Mouse (Mus musculus) kidney, embryonic 15.5 days (tissue): ENCODE data around the gene Hexb. TPM values are rescaled to one million over a fixed set of nuclear protein-coding genes. Genes with fewer than 3 reads are reported as not detected.

Experiments
- ATAC-seq: fragments of 200-750 bp; cut with Nextera tagmentation; replicated peaks from 2 replicates; pipeline ENCODE4 v1.8.0; 2017; ENCODE audit warnings: moderate TSS enrichment; ENCODE audit not compliant: low FRiP score
- H3K27ac ChIP-seq: fragments of 300-500 bp; sonication (generic); 2 replicates; pipeline ENCODE4 v1.5.1; 2015; ENCODE audit warnings: mild to moderate bottlenecking, inconsistent platforms
- H3K27me3 ChIP-seq: fragments of 300-500 bp; sonication (generic); 2 replicates; pipeline ENCODE4 v1.6.1; 2015; ENCODE audit warnings: inconsistent platforms
- H3K36me3 ChIP-seq: fragments of 300-500 bp; sonication (generic); 2 replicates; pipeline ENCODE4 v1.6.1; 2015; ENCODE audit warnings: inconsistent platforms
- H3K4me1 ChIP-seq: fragments of 300-500 bp; sonication (generic); 2 replicates; pipeline ENCODE4 v1.6.1; 2015; ENCODE audit warnings: inconsistent platforms
- H3K4me2 ChIP-seq: fragments of 300-500 bp; sonication (generic); 2 replicates; pipeline ENCODE4 v1.6.1; 2015; ENCODE audit warnings: moderate library complexity, mild to moderate bottlenecking, inconsistent platforms
- H3K4me3 ChIP-seq: fragments of 300-500 bp; sonication (generic); replicated peaks from 2 replicates; pipeline ENCODE4 v1.5.1; 2015; ENCODE audit warnings: mild to moderate bottlenecking, inconsistent platforms
- H3K9ac ChIP-seq: fragments of 300-500 bp; sonication (generic); 2 replicates; pipeline ENCODE4 v1.6.1; 2015; ENCODE audit warnings: mild to moderate bottlenecking, inconsistent platforms
- H3K9me3 ChIP-seq: fragments of 300-500 bp; sonication (generic); replicated peaks from 2 replicates; pipeline ENCODE4 v1.6.1; 2016; ENCODE audit warnings: inconsistent platforms
- WGBS: fragments of 180-500 bp; shearing (Covaris S2); methylation state at CpG from one replicate; pipeline ENCODE4 v1.1.7; 2015; ENCODE audit warnings: mixed read lengths; 5-methylcytosine and 5-hydroxymethylcytosine counted together
- polyA plus RNA-seq: library from polyadenylated mRNA; unstranded; fragments of >200 nt; fragmentation: Nextera tagmentation; extraction: Ambion mirVana; gene quantifications from 2 replicates; pipeline ENCODE4 v1.2.1, GENCODE M21; 2015

The Hexb gene
- polyA plus RNA-seq = 34.6 and 36.7 TPM in 2 replicates

DNA sequence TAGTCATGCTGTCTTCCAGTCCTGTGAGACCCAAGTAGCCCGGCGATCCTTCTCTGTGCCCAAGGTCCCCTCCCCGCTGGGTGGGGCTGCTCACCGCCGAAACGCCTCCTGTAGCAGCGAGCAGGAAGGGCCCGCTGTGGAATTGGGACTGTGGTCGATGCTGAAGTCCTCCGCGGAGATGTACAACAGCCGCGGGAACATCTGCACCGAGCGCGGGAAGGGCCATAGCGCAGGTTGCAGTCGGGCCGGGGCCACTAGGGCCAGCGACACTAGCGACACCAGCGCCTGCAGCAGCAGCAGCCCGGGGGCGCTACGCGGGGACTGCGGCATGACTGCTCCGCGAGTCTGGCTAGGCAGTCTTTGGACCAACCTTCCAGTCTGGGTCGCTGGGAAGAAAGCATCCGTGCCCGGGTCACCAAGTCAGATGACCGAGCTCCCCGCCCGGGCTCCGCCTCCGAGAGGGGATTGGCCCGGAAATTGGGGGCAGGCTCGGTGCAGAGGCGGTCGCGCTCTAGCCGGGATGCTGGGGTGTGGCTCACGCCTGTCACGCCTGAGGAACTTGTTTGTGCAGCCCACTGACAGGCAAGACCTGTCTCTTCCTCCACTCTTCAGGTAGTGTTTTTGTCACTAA, at the start of gene Hexb:
Gene Hexb, minus strand, starts transcription at position 426 of the 631 bp plus-strand sequence.
- peak; percentile 97 for ATAC-seq
- no peaks in the 10 kb centered on the region for H3K27me3 ChIP-seq
- peak within 1 kb of the TSS; percentile 88 for H3K27ac ChIP-seq
- H3K4me3 ChIP-seq = peak within 1 kb of the TSS; percentile 64
- no peaks in the 10 kb centered on the region for H3K9me3 ChIP-seq
- H3K4me2 ChIP-seq = peak within 1 kb of the TSS; percentile 94
- under 1% methylated on average over 45 of the region's 45 CpGs for WGBS
- H3K9ac ChIP-seq = peak within 1 kb of the TSS; percentile 64
- H3K36me3 ChIP-seq = no peaks in the 10 kb centered on the region
- peaks cover 13% of the 10 kb centered on the region; the same call in 1 of the 2 replicates for H3K4me1 ChIP-seq

- Histone ChIP-seq H3K36me3 (peaks cover 78% of the 10 kb centered on the region), H3K9me3 (no peaks in the 10 kb centered on the region), H3K4me2 (no peak overlapping the region), H3K9ac (no peak overlapping the region), H3K4me3 (no peak overlapping the region), H3K27me3 (no peaks in the 10 kb centered on the region), H3K27ac (no peak overlapping the region), H3K4me1 (peaks cover 77% of the 10 kb centered on the region)
- WGBS = 54% methylated on average over 4 of the region's 4 CpGs
- no peak for ATAC-seq
Observed at GRCm38 (mm10) chr13:97247754-97248153, 49.6 kb upstream of the Hexb start.

DNA sequence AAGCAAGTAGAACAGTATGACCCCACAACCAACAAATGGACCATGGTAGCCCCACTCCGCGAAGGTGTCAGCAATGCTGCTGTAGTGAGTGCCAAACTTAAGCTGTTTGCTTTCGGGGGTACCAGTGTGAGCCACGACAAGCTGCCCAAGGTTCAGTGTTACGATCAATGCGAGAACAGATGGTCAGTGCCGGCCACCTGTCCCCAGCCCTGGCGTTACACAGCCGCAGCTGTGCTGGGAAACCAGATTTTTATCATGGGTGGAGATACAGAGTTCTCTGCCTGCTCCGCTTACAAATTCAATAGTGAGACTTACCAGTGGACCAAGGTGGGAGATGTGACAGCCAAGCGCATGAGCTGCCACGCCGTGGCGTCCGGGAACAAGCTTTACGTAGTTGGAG, 48.1 kb upstream of the Hexb start:
- H3K9me3 ChIP-seq = no peaks in the 10 kb centered on the region
- no peak overlapping the region for H3K4me2 ChIP-seq
- H3K9ac ChIP-seq = no peak overlapping the region
- peaks cover 85% of the 10 kb centered on the region for H3K4me1 ChIP-seq
- H3K27ac ChIP-seq = 0 out of 2 replicates have a peak overlapping the region, but pooled peaks have one; percentile 3
- ATAC-seq = no peak
- no peaks in the 10 kb centered on the region for H3K27me3 ChIP-seq
- no peak overlapping the region for H3K4me3 ChIP-seq
- 73% methylated on average over 16 of the region's 16 CpGs for WGBS
- peaks cover 63% of the 10 kb centered on the region for H3K36me3 ChIP-seq

- peaks cover 52% of the 10 kb centered on the region for H3K36me3 ChIP-seq
- H3K4me2 ChIP-seq = peak overlapping the region; percentile 79
- H3K4me1 ChIP-seq = peaks cover 86% of the 10 kb centered on the region
Observed at GRCm38 (mm10) chr13:97245157-97245556, 47.0 kb upstream of the Hexb start.

GRCm38 (mm10) chr13:97244712-97245105, 46.6 kb upstream of the Hexb start:
- no peaks in the 10 kb centered on the region for H3K9me3 ChIP-seq
- peaks cover 86% of the 10 kb centered on the region for H3K4me1 ChIP-seq
- no peak for ATAC-seq
- peaks cover 48% of the 10 kb centered on the region for H3K36me3 ChIP-seq
- H3K27me3 ChIP-seq = no peaks in the 10 kb centered on the region
- no peak overlapping the region for H3K27ac ChIP-seq
- H3K9ac ChIP-seq = no peak overlapping the region
- peak overlapping the region; percentile 75 for H3K4me3 ChIP-seq
- WGBS = 48% methylated on average over 11 of the region's 11 CpGs
- H3K4me2 ChIP-seq = peak overlapping the region; percentile 79

More at GRCm38 (mm10) chr13:97245157-97245556, 47.0 kb upstream of the Hexb start:
- Histone ChIP-seq H3K27ac (no peak overlapping the region), H3K27me3 (no peaks in the 10 kb centered on the region), H3K4me3 (peak overlapping the region; percentile 75; the same call in 1 of the 2 replicates), H3K9ac (no peak overlapping the region), H3K9me3 (no peaks in the 10 kb centered on the region)
- no peak for ATAC-seq
- WGBS = 88% methylated on average over 12 of the region's 12 CpGs

GRCm38 (mm10) chr13:97243962-97244711, 46.0 kb upstream of the Hexb start:
- ATAC-seq = no peak
- Histone ChIP-seq H3K27ac (no peak overlapping the region), H3K27me3 (no peaks in the 10 kb centered on the region), H3K9ac (peak overlapping the region; percentile 86), H3K36me3 (peaks cover 42% of the 10 kb centered on the region), H3K4me2 (peak overlapping the region; percentile 79), H3K9me3 (no peaks in the 10 kb centered on the region), H3K4me1 (peaks cover 86% of the 10 kb centered on the region), H3K4me3 (peak overlapping the region; percentile 75)
- WGBS = 28% methylated on average over 15 of the region's 15 CpGs

DNA sequence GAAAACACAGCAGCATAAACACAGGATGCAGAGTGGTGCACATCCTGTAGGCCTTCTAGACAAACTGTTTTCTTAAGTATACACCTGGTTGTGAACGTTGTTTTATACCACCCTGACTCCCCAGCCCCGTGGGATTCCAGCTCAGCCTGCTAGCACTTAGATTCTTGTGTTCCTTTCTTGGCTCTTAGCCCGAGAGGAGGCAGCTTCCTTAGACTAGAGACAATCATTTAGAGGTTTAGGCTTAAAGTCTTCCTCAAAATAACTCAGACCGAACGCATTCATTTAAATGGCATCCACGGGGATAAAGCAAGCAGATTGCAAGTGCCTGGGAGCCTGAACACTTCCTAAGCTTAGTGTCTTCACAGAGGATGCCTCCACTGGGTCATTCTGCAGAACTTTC, 44.6 kb upstream of the Hexb start:
- H3K36me3 ChIP-seq = peaks cover 29% of the 10 kb centered on the region
- peaks cover 86% of the 10 kb centered on the region for H3K4me1 ChIP-seq
- WGBS = 6% methylated on average over 6 of the region's 6 CpGs
- H3K9me3 ChIP-seq = no peaks in the 10 kb centered on the region
- peak overlapping the region; percentile 75 for H3K4me3 ChIP-seq
- H3K4me2 ChIP-seq = peak overlapping the region; percentile 79
- H3K27ac ChIP-seq = 0 out of 2 replicates have a peak overlapping the region, but pooled peaks have one; percentile 41
- ATAC-seq = no peak
- peak overlapping the region; percentile 86 for H3K9ac ChIP-seq
- no peaks in the 10 kb centered on the region for H3K27me3 ChIP-seq

DNA sequence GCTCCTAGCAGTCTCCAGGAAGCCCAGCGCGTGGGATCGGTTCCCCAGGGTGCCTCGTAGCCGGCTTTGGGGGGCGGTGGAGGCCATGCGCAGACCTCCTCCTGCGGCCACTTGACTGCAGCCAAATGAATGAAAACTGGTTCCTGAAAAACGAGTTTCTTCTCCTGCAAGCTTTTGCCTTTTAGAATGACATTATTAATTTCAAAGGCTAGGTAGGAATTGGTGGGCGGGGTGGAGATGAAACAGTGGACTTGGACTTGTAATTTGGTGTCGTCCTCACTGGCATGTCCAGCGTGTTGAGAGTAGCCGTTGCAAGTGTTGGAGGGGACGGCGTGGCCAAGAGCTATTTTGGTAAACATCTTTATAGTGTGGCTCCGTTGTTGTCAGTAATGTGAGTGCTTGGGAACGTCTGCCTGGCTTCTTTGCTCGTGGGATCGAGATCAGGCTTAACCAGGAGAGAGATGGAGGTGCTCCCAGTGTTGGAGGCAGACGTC, 43.7 kb upstream of the Hexb start:
- WGBS = under 1% methylated on average over 20 of the region's 20 CpGs
- H3K4me3 ChIP-seq = peak overlapping the region; percentile 75

GRCm38 (mm10) chr13:97240965-97241786, 43.0 kb upstream of the Hexb start, which contains the start of gene Enc1:
TSS of gene Enc1 (plus strand) at chr13:97241105.
- under 1% methylated on average over 80 of the region's 89 CpGs for WGBS
- peak; percentile 90 for ATAC-seq
- H3K4me1 ChIP-seq = peaks cover 72% of the 10 kb centered on the region

More for the DNA sequence above, 43.7 kb upstream of the Hexb start:
- peak overlapping the region; percentile 79 for H3K4me2 ChIP-seq
- no peak for ATAC-seq
- H3K4me1 ChIP-seq = peaks cover 78% of the 10 kb centered on the region
- H3K9me3 ChIP-seq = no peaks in the 10 kb centered on the region
- peaks cover 20% of the 10 kb centered on the region for H3K36me3 ChIP-seq
- peak overlapping the region; percentile 86 for H3K9ac ChIP-seq
- H3K27ac ChIP-seq = peak overlapping the region; percentile 93
- H3K27me3 ChIP-seq = no peaks in the 10 kb centered on the region

GRCm38 (mm10) chr13:97240279-97240964, 42.3 kb upstream of the Hexb start:
- ATAC-seq = peak; percentile 77
- peaks cover 6% of the 10 kb centered on the region for H3K36me3 ChIP-seq
- under 1% methylated on average over 35 of the region's 36 CpGs for WGBS
- H3K4me3 ChIP-seq = peak overlapping the region; percentile 75
- H3K9me3 ChIP-seq = no peaks in the 10 kb centered on the region
- peak overlapping the region; percentile 93 for H3K27ac ChIP-seq
- H3K9ac ChIP-seq = peak overlapping the region; percentile 86
- H3K4me1 ChIP-seq = peaks cover 64% of the 10 kb centered on the region
- no peaks in the 10 kb centered on the region for H3K27me3 ChIP-seq
- H3K4me2 ChIP-seq = peak overlapping the region; percentile 79

More at GRCm38 (mm10) chr13:97240965-97241786, 43.0 kb upstream of the Hexb start, which contains the start of gene Enc1:
- peak within 1 kb of the TSS; percentile 93 for H3K27ac ChIP-seq
- no peaks in the 10 kb centered on the region for H3K9me3 ChIP-seq
- no peaks in the 10 kb centered on the region for H3K27me3 ChIP-seq
- H3K4me3 ChIP-seq = peak within 1 kb of the TSS; percentile 75
- H3K4me2 ChIP-seq = peak within 1 kb of the TSS; percentile 79
- peak within 1 kb of the TSS; percentile 86 for H3K9ac ChIP-seq
- peaks cover 13% of the 10 kb centered on the region for H3K36me3 ChIP-seq
